Mouse (Mus musculus) kidney, postnatal 0 days (tissue): Measurements from ENCODE around the gene Nipbl. TPM values are rescaled to one million over a fixed set of nuclear protein-coding genes. Genes with fewer than 3 reads are reported as not detected.
A peak's percentile ranks its signal among the peaks of the same experiment; 100 is the strongest.
"Not testable (repeated sequence)": the region's sequence is repeated elsewhere in the genome, so short reads cannot be mapped to it uniquely, and the experiment has no call there.

ENCODE experiments used
- ATAC-seq: fragments of 200-750 bp; cut with Nextera tagmentation; replicated peaks from 2 replicates; pipeline ENCODE4 v1.8.0; 2017; ENCODE audit warnings: low read depth, moderate number of reproducible peaks, moderate TSS enrichment, moderate library complexity; ENCODE audit not compliant: low FRiP score
- DNase-seq: peaks from one replicate; pipeline ENCODE4 v3.0.0-alpha.2; 2016; ENCODE audit warnings: low spot score
- H3K27ac ChIP-seq: fragments of 300-500 bp; sonication (generic); 2 replicates; pipeline ENCODE4 v1.5.1; 2014; ENCODE audit warnings: mild to moderate bottlenecking
- H3K27me3 ChIP-seq: fragments of 300-500 bp; sonication (generic); 2 replicates; pipeline ENCODE4 v1.6.1; 2014; ENCODE audit warnings: low read length, mixed read lengths; ENCODE audit not compliant: insufficient read depth
- H3K36me3 ChIP-seq: fragments of 300-500 bp; sonication (generic); 2 replicates; pipeline ENCODE4 v1.6.1; 2014; ENCODE audit warnings: low read length, mixed read lengths; ENCODE audit not compliant: insufficient read depth
- H3K4me1 ChIP-seq: fragments of 300-500 bp; sonication (generic); replicated peaks from 2 replicates; pipeline ENCODE4 v1.6.1; 2014; ENCODE audit warnings: antibody characterized with exemption, low read length, mixed read lengths; ENCODE audit not compliant: insufficient read depth
- H3K4me2 ChIP-seq: fragments of 300-500 bp; sonication (generic); 2 replicates; pipeline ENCODE4 v1.6.1; 2014; ENCODE audit warnings: mild to moderate bottlenecking, low read length, moderate library complexity, mixed read lengths
- H3K4me3 ChIP-seq: fragments of 300-500 bp; sonication (generic); replicated peaks from 2 replicates; pipeline ENCODE4 v1.5.1; 2014; ENCODE audit warnings: low read depth, low read length
- H3K9ac ChIP-seq: fragments of 300-500 bp; sonication (generic); 2 replicates; pipeline ENCODE4 v1.6.1; 2014; ENCODE audit warnings: low read depth, low read length
- H3K9me3 ChIP-seq: fragments of 300-500 bp; sonication (generic); replicated peaks from 2 replicates; pipeline ENCODE4 v1.6.1; 2016; ENCODE audit warnings: low read length, inconsistent platforms, mixed read lengths
- CTCF ChIP-seq: IDR thresholded peaks from 2 replicates; pipeline ENCODE4 v1.5.1; 2016; ENCODE audit warnings: antibody characterized with exemption, low read depth, mild to moderate bottlenecking, moderate library complexity
- WGBS: fragments of 180-500 bp; shearing (Covaris S2); extraction: QIAGEN DNeasy Blood & Tissue Kit; methylation state at CpG from one replicate; pipeline ENCODE4 v1.1.7; 2014; 5-methylcytosine and 5-hydroxymethylcytosine counted together
- polyA plus RNA-seq: library from polyadenylated mRNA; unstranded; fragments of >200 nt; fragmentation: Nextera tagmentation; extraction: Ambion mirVana; gene quantifications from 2 replicates; pipeline ENCODE4 v1.2.1, GENCODE M21; 2015

Gene Nipbl
- polyA plus RNA-seq, 1 experiment from 2014 or later = 13.8 TPM

DNA sequence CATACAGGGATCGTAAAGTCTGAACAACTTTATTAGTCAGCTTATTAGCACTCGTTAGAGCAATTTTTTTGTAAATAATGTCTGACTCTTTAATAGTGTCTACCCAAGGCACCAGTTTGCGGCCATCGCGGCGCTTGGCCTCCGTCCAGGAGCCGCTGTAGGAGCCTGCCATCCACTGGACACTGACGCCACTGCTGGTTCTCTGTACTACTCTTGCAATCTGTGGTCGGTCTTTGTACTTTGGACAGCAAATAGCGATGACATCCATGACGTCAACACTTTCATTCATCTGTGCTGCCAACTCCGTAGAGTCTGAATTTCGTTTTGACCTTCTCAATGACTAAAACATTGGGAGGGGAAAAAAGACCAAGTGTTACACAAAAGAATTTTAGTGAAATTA, 153.0 kb downstream of the Nipbl start:
- no peak overlapping the region for H3K27ac ChIP-seq
- no peak for ATAC-seq
- 91% methylated on average over 14 of the region's 14 CpGs for WGBS
- H3K4me2 ChIP-seq = no peak overlapping the region
- no peak overlapping the region for H3K4me3 ChIP-seq
- DNase-seq = no peak
- no peak for TF ChIP-seq CTCF
- H3K9ac ChIP-seq = no peak overlapping the region
- no peaks in the 10 kb centered on the region for H3K4me1 ChIP-seq
- peaks cover 37% of the 10 kb centered on the region for H3K36me3 ChIP-seq
- no peaks in the 10 kb centered on the region for H3K9me3 ChIP-seq
- H3K27me3 ChIP-seq = no peaks in the 10 kb centered on the region

DNA sequence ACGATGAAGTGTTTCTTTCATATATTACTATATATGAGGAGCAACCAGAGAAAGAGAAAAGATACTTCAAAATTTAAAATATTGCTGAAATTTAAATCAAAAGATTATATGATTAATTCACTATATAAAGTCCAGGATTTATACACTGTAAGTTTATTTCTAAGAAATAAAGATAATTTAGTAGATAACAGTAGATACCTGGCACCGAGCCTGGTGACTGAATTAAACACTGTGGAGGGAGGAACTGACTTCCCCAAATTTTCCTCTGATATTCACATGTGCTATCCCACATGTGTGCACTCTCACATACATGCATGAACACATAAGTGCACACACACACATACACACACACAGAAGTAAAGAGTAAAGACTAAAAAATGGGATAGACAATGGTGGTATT, 162.1 kb downstream of the Nipbl start:
- no peak for TF ChIP-seq CTCF
- H3K27ac ChIP-seq = no peak overlapping the region
- H3K9ac ChIP-seq = no peak overlapping the region
- H3K4me2 ChIP-seq = no peak overlapping the region
- DNase-seq (no peak), ATAC-seq (no peak)
- H3K4me3 ChIP-seq = no peak overlapping the region
- H3K4me1 ChIP-seq = no peaks in the 10 kb centered on the region
- WGBS = 63% methylated on average over 2 of the region's 2 CpGs
- no peaks in the 10 kb centered on the region for H3K36me3 ChIP-seq
- no peaks in the 10 kb centered on the region for H3K27me3 ChIP-seq
- no peaks in the 10 kb centered on the region for H3K9me3 ChIP-seq

DNA sequence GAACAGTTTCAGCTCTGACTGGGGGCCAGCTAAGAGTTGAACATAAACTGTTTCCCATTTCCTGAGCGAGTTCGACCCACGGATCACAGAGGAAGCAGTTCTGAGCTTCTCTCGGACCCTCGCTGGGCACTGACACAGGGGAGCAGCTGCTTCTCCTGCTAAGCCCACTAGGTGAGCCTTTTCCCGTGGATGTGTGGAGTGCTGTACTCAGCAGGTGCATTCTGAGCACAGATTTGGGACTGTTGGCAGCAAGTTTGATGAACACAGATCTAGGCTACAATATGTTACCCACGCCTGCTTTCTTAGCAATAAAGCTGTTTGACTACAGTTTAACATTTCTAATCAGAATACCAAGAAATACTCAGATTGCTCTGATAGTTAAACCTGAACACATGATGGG, 162.6 kb downstream of the Nipbl start:
- 71% methylated on average over 7 of the region's 7 CpGs for WGBS
- no peak overlapping the region for H3K4me3 ChIP-seq
- H3K27me3 ChIP-seq = no peaks in the 10 kb centered on the region
- H3K27ac ChIP-seq = no peak overlapping the region
- no peak overlapping the region for H3K4me2 ChIP-seq
- no peak for TF ChIP-seq CTCF
- DNase-seq = no peak
- H3K9ac ChIP-seq = no peak overlapping the region
- no peaks in the 10 kb centered on the region for H3K36me3 ChIP-seq
- ATAC-seq = no peak
- H3K4me1 ChIP-seq = no peaks in the 10 kb centered on the region
- no peaks in the 10 kb centered on the region for H3K9me3 ChIP-seq

DNA sequence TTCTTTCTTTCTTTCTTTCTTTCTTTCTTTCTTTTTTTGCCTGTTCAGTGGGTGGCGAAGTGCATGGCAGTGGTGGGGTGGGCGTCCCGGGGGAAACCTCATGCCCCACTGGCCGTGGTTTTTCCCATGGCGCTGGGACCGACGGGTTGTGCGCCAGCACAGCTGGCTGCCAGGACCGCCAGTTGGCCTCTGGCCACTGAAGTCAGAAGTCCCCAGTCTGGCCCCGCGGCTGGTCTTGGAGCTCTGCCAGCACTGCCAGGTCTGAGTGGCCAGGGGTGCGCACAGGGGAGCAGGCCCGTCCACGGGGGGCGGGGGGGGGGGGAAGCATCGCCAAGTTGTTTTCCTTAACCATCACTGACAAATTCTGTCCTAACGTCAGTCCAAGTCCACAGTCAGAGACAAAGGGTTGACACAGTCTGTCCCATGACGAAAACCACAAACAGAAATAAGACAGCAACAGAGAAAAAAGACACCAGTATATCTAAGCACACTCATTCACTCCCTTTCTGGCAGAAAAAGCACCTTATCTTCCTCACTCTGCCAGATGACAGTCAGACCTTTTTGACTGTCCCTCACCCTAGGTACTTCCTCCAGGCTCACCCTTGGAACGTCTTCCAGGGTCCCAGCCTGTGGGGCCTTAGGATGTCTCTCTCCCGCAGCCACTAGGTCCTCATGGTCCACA, 164.2 kb downstream of the Nipbl start:
- peak overlapping the region; percentile 38 for H3K4me3 ChIP-seq
- no peaks in the 10 kb centered on the region for H3K9me3 ChIP-seq
- H3K9ac ChIP-seq = no peak overlapping the region
- 35% methylated on average over 19 of the region's 20 CpGs for WGBS
- no peak overlapping the region for H3K27ac ChIP-seq
- peak; percentile 89 for ATAC-seq
- H3K36me3 ChIP-seq = no peaks in the 10 kb centered on the region
- H3K27me3 ChIP-seq = no peaks in the 10 kb centered on the region
- peak; percentile 41 for DNase-seq
- no peaks in the 10 kb centered on the region for H3K4me1 ChIP-seq
- TF ChIP-seq CTCF = no peak
- H3K4me2 ChIP-seq = peak overlapping the region; percentile 59

DNA sequence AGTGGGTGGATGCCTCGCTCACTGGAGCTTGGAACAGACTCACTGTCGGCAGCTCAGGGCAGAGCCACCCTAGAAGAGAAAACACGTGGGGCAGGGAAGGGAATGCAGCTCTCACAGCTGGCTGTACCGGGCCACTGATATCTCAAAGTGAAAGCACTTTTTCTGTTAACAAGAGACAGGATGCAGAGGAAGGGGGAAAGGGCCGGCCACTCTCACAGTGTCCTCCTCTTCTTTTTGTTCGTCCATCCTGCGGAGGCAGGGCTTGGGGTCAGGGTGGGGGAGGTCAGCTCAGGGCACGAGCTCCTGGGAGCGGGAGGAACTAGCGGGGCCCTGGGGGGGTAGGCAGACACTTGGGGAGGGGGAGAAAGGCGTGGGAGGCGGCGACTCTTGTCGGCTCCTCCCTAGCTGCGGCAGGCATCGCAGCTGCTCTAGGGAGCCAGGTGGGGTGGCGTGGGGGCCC, 164.9 kb downstream of the Nipbl start:
- Histone ChIP-seq H3K4me2 (peak overlapping the region; percentile 59), H3K27ac (no peak overlapping the region), H3K9me3 (no peaks in the 10 kb centered on the region), H3K4me1 (no peaks in the 10 kb centered on the region), H3K27me3 (no peaks in the 10 kb centered on the region), H3K36me3 (no peaks in the 10 kb centered on the region), H3K9ac (peak overlapping the region; percentile 44), H3K4me3 (peak overlapping the region; percentile 38)
- peak; percentile 78 for ATAC-seq
- peak; percentile 59 for DNase-seq
- WGBS = 10% methylated on average over 17 of the region's 17 CpGs
- TF ChIP-seq CTCF = no peak

DNA sequence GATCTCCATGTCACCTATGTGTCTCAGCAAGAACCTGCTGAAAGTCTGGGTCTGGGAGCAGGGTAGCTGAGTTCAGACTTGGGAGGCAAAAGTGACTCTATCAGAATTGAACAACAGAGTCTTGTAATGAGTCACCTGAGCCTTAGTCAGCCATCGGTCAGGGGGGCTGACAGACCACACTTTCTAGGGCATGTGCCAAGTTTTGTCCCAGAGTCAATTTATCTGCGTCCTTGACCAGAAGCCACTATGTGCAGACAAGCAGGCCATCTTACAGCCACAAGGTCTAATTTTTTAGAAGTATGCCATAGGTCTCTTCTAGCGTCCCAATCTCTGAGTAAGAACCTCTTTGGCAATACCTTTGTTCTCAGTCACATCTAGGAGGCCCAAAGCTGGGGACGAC, 166.3 kb downstream of the Nipbl start:
- not testable (repeated sequence) for ATAC-seq, H3K27ac ChIP-seq, H3K4me3 ChIP-seq, H3K4me1 ChIP-seq, H3K4me2 ChIP-seq, H3K36me3 ChIP-seq, DNase-seq, H3K9ac ChIP-seq, H3K9me3 ChIP-seq, H3K27me3 ChIP-seq
- WGBS = 87% methylated on average over 4 of the region's 4 CpGs

DNA sequence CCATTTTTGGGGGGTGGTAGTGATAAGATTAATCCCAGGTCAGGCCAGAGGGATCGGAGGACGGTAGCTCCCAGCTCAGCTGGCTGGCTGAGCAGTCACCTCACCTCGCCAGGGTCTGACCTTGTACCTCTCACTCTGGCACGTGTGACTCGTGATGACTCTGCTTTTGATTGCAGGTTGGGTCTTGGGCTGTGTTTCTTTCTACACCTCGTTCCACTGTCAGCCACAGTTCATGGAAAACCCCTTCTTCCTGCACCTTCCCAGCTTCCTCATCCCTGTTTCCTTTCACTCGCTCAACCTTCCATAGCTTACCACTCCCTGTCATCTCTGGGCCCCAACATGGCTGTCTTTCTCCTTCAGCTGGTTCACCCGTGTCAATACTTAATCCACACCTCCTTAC, 172.3 kb downstream of the Nipbl start:
- peaks cover 23% of the 10 kb centered on the region for H3K36me3 ChIP-seq
- WGBS = 86% methylated on average over 8 of the region's 8 CpGs
- no peak overlapping the region for H3K27ac ChIP-seq
- DNase-seq (no peak), ATAC-seq (no peak)
- no peak for TF ChIP-seq CTCF
- H3K4me1 ChIP-seq = no peaks in the 10 kb centered on the region
- H3K9me3 ChIP-seq = no peaks in the 10 kb centered on the region
- H3K27me3 ChIP-seq = no peaks in the 10 kb centered on the region
- no peak overlapping the region for H3K4me3 ChIP-seq
- no peak overlapping the region for H3K4me2 ChIP-seq
- H3K9ac ChIP-seq = no peak overlapping the region
